Mouse (Mus musculus) myocyte (in vitro differentiated cells): Measurements from ENCODE around the gene Epha5. TPM values are rescaled to one million over a fixed set of nuclear protein-coding genes. Genes with fewer than 3 reads are reported as not detected.

ENCODE experiments used
- H3K27me3 ChIP-seq: one replicate; pipeline ENCODE4 v1.6.1; 2011; ENCODE audit not compliant: control insufficient read depth, insufficient read depth, insufficient read length
- H3K36me3 ChIP-seq: one replicate; pipeline ENCODE4 v1.6.1; 2011; ENCODE audit not compliant: control insufficient read depth, insufficient read depth
- H3K4me2 ChIP-seq: one replicate; pipeline ENCODE4 v1.6.1; 2011; ENCODE audit warnings: low read depth, control low read depth
- H3K4me3 ChIP-seq: one replicate; pipeline ENCODE4 v1.5.1; 2011; ENCODE audit warnings: mild to moderate bottlenecking, control low read depth, moderate library complexity
- H3K79me2 ChIP-seq: one replicate; pipeline ENCODE4 v1.6.1; 2011; ENCODE audit not compliant: control insufficient read depth, insufficient read depth
- H3ac ChIP-seq: one replicate; pipeline ENCODE4 v1.6.1; 2011; ENCODE audit not compliant: control insufficient read depth, insufficient read length
- CEBPB ChIP-seq: IDR thresholded peaks from 2 replicates; pipeline ENCODE4 v1.6.1; 2011; ENCODE audit warnings: mild to moderate bottlenecking, moderate library complexity; ENCODE audit not compliant: poor library complexity, insufficient read depth, severe bottlenecking
- E2F4 ChIP-seq: IDR thresholded peaks from one replicate; pipeline ENCODE4 v1.6.1; 2011; ENCODE audit warnings: mild to moderate bottlenecking, control low read depth, moderate library complexity; ENCODE audit not compliant: insufficient read depth
- MAX ChIP-seq: IDR thresholded peaks from one replicate; pipeline ENCODE4 v1.6.1; 2011; ENCODE audit warnings: low read depth, mild to moderate bottlenecking, control low read depth
- MYOD1 ChIP-seq, 3 experiments: IDR thresholded peaks; one replicate each; pipeline ENCODE4 v1.6.1; 2011; ENCODE audit warnings: control low read depth in 2 of 3, low read depth in 2 of 3, mild to moderate bottlenecking in 2 of 3, moderate library complexity in 1 of 3; ENCODE audit not compliant: insufficient read length in 2 of 3, control insufficient read depth in 1 of 3
- MYOG ChIP-seq, 3 experiments: IDR thresholded peaks; one replicate each; pipeline ENCODE4 v1.6.1; 2011; ENCODE audit warnings: control low read depth in 2 of 3, low read depth in 2 of 3, mild to moderate bottlenecking in 2 of 3; ENCODE audit not compliant: insufficient read length in 2 of 3, control insufficient read depth in 1 of 3, insufficient read depth in 1 of 3
- POLR2A ChIP-seq: IDR thresholded peaks from one replicate; pipeline ENCODE4 v1.6.1; 2011; ENCODE audit warnings: low read depth, mild to moderate bottlenecking, control low read depth, moderate library complexity; ENCODE audit not compliant: insufficient read length
- POLR2AphosphoS2 ChIP-seq: IDR thresholded peaks from one replicate; pipeline ENCODE4 v1.6.1; 2011; ENCODE audit warnings: low read depth, control low read depth; ENCODE audit not compliant: insufficient read length
- REST ChIP-seq: IDR thresholded peaks from one replicate; pipeline ENCODE4 v1.6.1; 2011; ENCODE audit warnings: mild to moderate bottlenecking, control low read depth, moderate library complexity; ENCODE audit not compliant: insufficient read depth, insufficient read length
- SRF ChIP-seq: IDR thresholded peaks from one replicate; pipeline ENCODE4 v1.6.1; 2011; ENCODE audit warnings: low read depth; ENCODE audit not compliant: control insufficient read depth, insufficient read length
- TCF12 ChIP-seq: IDR thresholded peaks from one replicate; pipeline ENCODE4 v1.6.1; 2011; ENCODE audit warnings: mild to moderate bottlenecking, control low read depth; ENCODE audit not compliant: poor library complexity, insufficient read depth, severe bottlenecking
- TCF3 ChIP-seq: IDR thresholded peaks from one replicate; pipeline ENCODE4 v1.6.1; 2011; ENCODE audit warnings: low read depth, control low read depth; ENCODE audit not compliant: insufficient read length
- USF1 ChIP-seq: IDR thresholded peaks from one replicate; pipeline ENCODE4 v1.6.1; 2011; ENCODE audit warnings: low read depth, mild to moderate bottlenecking, control low read depth, moderate library complexity
- polyA plus RNA-seq: library from polyadenylated mRNA; unstranded; fragments of >200 nt; fragmentation: generic; extraction: Trizol; gene quantifications from one replicate; pipeline ENCODE4 v1.2.1, GENCODE M21; 2012; ENCODE audit warnings: missing spikeins

The Epha5 gene
- polyA plus RNA-seq, 1 experiment, result not detected

DNA sequence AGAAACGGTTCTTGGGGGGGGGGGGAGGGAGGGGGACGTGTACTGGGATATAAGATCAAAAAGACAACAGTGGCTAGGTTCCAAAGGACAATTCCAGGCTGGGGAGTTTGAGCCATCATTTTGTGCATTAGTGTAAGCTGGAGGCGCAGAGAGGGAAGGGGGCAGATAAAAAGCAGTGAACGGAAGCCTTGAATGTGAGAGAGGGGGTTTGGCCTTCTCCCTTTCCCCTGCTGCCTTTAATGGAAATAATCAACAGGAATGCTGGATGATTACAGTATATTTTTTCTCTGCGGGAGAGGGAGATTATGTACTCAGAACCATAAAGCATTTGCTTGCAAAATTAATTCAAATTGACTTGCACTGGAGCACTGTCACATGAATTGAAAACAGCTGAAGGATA is 51.8 kb downstream of the Epha5 start:
- H3K27me3 ChIP-seq, result no peaks in the 10 kb centered on the region
- no peak for TF ChIP-seq SRF
- TF ChIP-seq TCF12, result no peak
- TF ChIP-seq TCF3, result no peak
- no peak for TF ChIP-seq MYOG (IDR thresholded peaks at IDR 0.05; ENCODE audit: control insufficient read depth in 1 of 3, insufficient read depth in 1 of 3, insufficient read length in 2 of 3, low read depth in 2 of 3)
- TF ChIP-seq POLR2AphosphoS2, result no peak
- H3K4me3 ChIP-seq, result no peak overlapping the region
- H3K4me2 ChIP-seq, result no peak overlapping the region
- H3K36me3 ChIP-seq, result no peaks in the 10 kb centered on the region
- no peak overlapping the region for H3ac ChIP-seq
- no peaks in the 10 kb centered on the region for H3K79me2 ChIP-seq

DNA sequence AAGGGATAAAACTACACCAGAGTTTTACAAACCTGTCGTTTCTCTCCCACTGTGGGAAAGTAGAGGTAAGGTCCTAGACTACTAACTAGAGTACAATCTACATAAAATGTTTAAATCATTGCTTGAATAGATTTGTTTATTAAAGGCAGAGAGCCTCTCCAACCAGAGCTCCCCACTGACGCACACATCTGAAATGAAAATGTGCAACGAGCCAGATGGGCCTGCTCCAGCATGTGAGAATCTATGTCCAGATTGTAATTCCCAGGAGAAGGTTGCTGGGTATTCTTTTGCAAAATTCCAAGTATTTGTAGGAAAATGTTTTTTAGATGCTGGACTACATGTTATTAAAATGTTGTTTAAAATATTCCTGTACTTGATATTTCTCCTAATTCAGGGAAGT is 57.8 kb downstream of the Epha5 start:
- TF ChIP-seq POLR2AphosphoS2, result no peak
- no peak for TF ChIP-seq CEBPB
- no peak for TF ChIP-seq MYOG (IDR thresholded peaks at IDR 0.05; ENCODE audit: control insufficient read depth in 1 of 3, insufficient read depth in 1 of 3, insufficient read length in 2 of 3, low read depth in 2 of 3)
- TF ChIP-seq MAX, result no peak
- TF ChIP-seq MYOD1 (IDR thresholded peaks at IDR 0.05; ENCODE audit: control insufficient read depth in 1 of 3, insufficient read length in 2 of 3, low read depth in 2 of 3), result no peak
- no peak for TF ChIP-seq E2F4
- no peak for TF ChIP-seq REST
- TF ChIP-seq TCF12, result no peak
- TF ChIP-seq USF1, result no peak
- no peak for TF ChIP-seq SRF
- no peak for TF ChIP-seq POLR2A
- no peaks in the 10 kb centered on the region for H3K79me2 ChIP-seq
- no peak overlapping the region for H3K4me3 ChIP-seq
- no peaks in the 10 kb centered on the region for H3K36me3 ChIP-seq
- no peak overlapping the region for H3ac ChIP-seq
- H3K27me3 ChIP-seq, result no peaks in the 10 kb centered on the region
- H3K4me2 ChIP-seq, result no peak overlapping the region

DNA sequence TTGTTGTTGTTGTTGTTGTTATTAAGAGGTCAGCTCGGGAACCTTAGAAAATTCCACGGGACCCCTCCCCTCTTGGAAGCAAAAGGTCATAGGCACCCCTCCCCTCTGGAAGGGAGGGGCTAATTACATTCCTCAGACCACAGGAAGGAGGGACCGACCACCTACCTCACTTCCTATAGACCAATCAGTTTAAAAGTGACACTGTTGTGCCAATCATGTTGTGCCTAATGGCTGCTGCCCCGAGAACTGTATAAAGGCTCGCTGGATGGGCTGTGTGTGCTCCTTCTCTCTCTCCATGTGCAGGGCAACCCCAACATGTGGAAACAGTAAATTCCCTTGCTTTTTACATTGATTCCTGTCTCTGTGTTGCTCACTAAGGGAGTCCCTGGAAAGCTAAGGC is 64.1 kb downstream of the Epha5 start:
- Histone ChIP-seq H3K4me2 (no peak overlapping the region), H3K79me2 (no peaks in the 10 kb centered on the region), H3K4me3 (no peak overlapping the region), H3ac (no peak overlapping the region), H3K36me3 (no peaks in the 10 kb centered on the region), H3K27me3 (no peaks in the 10 kb centered on the region)
- no peak for TF ChIP-seq MYOG (IDR thresholded peaks at IDR 0.05; ENCODE audit: control insufficient read depth in 1 of 3, insufficient read depth in 1 of 3, insufficient read length in 2 of 3, low read depth in 2 of 3)
- TF ChIP-seq POLR2A, result no peak

DNA sequence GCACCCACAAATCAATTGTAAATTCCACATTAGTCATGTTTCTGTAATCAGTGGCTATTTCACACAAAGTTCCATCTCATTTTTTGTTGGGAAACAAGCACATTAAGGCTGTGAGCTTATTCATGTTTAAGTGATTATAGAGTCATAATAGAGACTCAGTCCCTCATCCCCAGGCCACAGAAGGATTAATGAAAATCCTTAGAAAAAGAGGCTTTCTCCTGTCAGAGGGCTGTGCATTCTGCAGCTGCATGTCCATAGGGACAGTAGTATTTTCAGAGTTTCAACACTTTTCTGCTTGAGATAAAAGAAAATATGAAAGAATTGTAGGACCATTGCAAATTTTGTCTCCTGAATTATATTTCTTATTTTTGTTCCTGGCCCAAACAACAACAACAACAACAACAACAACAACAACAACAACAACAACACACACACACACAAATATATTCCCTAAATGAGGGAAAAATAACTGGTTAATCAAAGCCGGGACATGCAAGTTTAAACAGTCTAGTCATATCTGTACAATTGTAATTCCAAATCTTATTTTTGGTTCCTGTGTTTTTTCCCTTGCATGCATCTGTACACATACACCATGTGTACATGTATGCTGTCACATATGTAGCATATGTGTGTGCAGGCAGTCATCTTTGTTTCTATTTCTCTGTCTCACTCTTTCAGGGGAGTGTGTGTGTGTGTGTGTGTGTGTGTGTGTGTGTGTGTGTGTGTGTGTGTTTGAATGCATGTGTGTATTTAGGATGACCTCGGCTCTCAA is 70.3 kb downstream of the Epha5 start:
- no peak for TF ChIP-seq SRF
- no peak for TF ChIP-seq USF1
- no peak for TF ChIP-seq REST
- TF ChIP-seq MYOD1 (IDR thresholded peaks at IDR 0.05; ENCODE audit: control insufficient read depth in 1 of 3, insufficient read length in 2 of 3, low read depth in 2 of 3), result no peak
- TF ChIP-seq TCF3, result no peak
- no peak for TF ChIP-seq MAX
- no peak for TF ChIP-seq TCF12
- no peak for TF ChIP-seq CEBPB
- TF ChIP-seq POLR2AphosphoS2, result no peak
- TF ChIP-seq POLR2A, result no peak
- TF ChIP-seq MYOG (IDR thresholded peaks at IDR 0.05; ENCODE audit: control insufficient read depth in 1 of 3, insufficient read depth in 1 of 3, insufficient read length in 2 of 3, low read depth in 2 of 3), result no peak
- TF ChIP-seq E2F4, result no peak
- H3ac ChIP-seq, result no peak overlapping the region
- H3K4me2 ChIP-seq, result no peak overlapping the region
- H3K27me3 ChIP-seq, result no peaks in the 10 kb centered on the region
- H3K79me2 ChIP-seq, result no peaks in the 10 kb centered on the region
- no peaks in the 10 kb centered on the region for H3K36me3 ChIP-seq
- H3K4me3 ChIP-seq, result no peak overlapping the region

DNA sequence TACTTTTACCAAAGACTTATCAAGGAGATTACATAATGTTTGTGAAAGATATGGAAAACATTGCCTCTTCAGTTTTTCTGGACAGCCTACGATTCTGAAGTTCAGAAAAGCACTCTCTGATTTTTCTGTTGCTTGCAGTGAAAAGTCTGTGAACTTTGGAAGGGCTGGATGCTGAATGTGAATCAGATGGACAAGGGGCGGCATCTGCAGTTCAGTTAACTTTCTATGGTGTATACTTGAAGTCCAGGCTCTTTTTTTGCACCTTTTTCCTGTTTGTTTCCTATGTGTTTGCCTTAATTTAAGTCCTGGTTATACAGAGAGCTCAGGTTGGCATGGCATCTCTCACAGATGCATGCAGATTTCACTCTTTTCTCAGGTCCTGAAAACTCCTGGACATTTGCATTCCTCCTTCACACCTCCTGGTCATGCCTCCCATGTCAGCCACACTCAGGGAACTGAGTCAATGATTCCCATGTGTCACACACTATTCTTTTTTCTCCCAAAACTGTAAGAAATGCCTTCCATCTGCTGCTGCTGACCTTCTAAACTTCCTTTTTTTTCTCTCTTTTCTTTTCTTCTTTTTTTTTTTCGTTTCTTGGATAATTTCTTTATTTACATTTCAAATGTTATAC is 81.2 kb downstream of the Epha5 start:
- TF ChIP-seq E2F4 (no peak), MYOG (IDR thresholded peaks at IDR 0.05; ENCODE audit: control insufficient read depth in 1 of 3, insufficient read depth in 1 of 3, insufficient read length in 2 of 3, low read depth in 2 of 3) (no peak), SRF (no peak), CEBPB (no peak), MYOD1 (IDR thresholded peaks at IDR 0.05; ENCODE audit: control insufficient read depth in 1 of 3, insufficient read length in 2 of 3, low read depth in 2 of 3) (no peak), POLR2AphosphoS2 (no peak), MAX (no peak), TCF12 (no peak), POLR2A (no peak), TCF3 (no peak), USF1 (no peak), REST (no peak)
- Histone ChIP-seq H3K27me3 (no peaks in the 10 kb centered on the region), H3ac (no peak overlapping the region), H3K4me3 (no peak overlapping the region), H3K79me2 (no peaks in the 10 kb centered on the region), H3K4me2 (no peak overlapping the region), H3K36me3 (no peaks in the 10 kb centered on the region)
